Mouse (Mus musculus): Measurements from ENCODE around the gene Top2a.
A peak's percentile ranks its signal among the peaks of the same experiment; 100 is the strongest.
"Not testable (repeated sequence)": the region's sequence is repeated elsewhere in the genome, so short reads cannot be mapped to it uniquely, and the experiment has no call there.

Top2a gene

GRCm38 (mm10) chr11:99040346-99040974 is 16.5 kb upstream of the Top2a start:
- DNase-seq (ENCODE audit: low spot score), result no peak

GRCm38 (mm10) chr11:99039782-99040181 is 15.8 kb upstream of the Top2a start:
- peak; percentile 70 for DNase-seq (ENCODE audit: low spot score)

- DNase-seq (ENCODE audit: low spot score), result no peak
Observed at GRCm38 (mm10) chr11:99036254-99036653, 12.3 kb upstream of the Top2a start.

- no peak for DNase-seq (ENCODE audit: low spot score)
Observed at GRCm38 (mm10) chr11:99035350-99035749, 11.4 kb upstream of the Top2a start.

- DNase-seq (ENCODE audit: low spot score), result no peak
Observed at GRCm38 (mm10) chr11:99026899-99027440, 3.0 kb upstream of the Top2a start.

- DNase-seq (ENCODE audit: low spot score), result no peak
Observed at GRCm38 (mm10) chr11:99025878-99026277, 1.9 kb upstream of the Top2a start.

DNA sequence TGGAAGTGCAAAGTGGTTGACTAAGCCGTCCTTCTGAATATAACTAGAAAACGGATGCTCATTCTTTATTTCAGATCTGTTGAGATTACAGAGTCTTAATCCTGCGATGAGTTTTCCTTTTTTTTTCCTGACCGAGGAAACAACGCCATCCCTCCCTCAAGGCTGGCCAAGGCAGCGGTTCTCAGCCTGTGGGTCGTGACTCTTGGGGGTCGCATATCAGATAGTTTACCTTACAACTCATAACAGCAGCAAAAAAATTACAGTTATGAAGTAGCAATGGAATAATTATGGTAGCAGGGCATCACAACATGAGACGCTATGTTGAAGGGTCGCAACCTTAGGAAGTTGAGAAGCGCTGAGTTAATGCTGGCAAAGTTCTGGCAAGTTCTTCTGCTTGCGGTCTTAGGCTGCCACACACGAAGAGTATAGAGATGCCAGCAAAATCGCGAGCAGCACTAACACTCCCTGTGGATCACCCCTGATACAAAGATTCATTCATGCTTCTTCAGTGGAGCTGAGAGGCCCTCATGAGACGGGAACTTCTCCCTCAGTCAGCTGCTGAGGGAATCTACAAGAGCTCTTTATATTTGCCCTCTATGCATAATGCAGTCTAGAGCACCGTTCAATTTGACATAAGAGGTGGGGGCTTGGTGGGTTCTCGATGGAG is 612 bp upstream of the Top2a start:
- no peak for DNase-seq (ENCODE audit: low spot score)

- no peak for DNase-seq (ENCODE audit: low spot score)
Observed at GRCm38 (mm10) chr11:99023094-99023493, 895 bp downstream of the Top2a start.

- DNase-seq (ENCODE audit: low spot score), result no peak
Observed at GRCm38 (mm10) chr11:99022384-99022933, 1.5 kb downstream of the Top2a start.

DNA sequence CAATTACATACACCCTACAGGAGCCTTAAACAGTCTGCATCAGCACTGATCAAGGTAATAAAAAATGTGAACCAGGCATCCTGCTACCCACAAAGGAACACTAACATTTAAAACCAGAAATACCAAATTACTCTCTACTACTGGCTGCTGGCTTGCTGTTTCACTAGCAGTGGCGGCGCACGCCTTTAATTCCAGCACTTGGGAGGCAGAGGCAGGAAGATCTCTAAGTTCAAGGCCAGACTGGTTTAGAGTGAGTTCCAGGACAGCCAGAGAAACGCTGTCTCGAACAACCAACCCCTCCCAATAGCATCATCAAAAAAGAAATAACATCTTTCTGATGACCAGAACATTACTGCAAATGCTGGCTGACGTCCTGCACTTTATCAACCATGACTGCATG is 4.1 kb downstream of the Top2a start:
- no peak for DNase-seq (ENCODE audit: low spot score)

GRCm38 (mm10) chr11:99013856-99014255 is 10.1 kb downstream of the Top2a start:
- no peak for DNase-seq (ENCODE audit: low spot score)

DNA sequence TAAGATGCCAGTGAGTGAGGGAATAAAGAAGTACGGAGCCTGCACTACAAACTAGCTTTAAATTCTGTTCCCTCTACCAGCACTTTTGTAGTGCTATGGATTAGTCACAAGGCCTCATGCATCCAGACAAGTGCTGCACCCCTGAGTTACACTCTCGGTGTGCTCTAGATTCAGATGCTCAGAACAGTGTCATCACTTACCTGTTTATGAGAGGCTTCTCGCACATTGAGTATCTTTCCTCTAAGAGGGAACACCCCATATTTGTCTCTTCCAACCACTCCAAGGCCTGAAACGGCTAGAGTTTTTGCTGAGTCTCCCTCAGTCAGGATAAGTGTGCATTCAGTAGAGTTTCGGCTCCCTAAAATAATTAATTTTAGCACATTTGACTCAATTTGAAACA is 13.3 kb downstream of the Top2a start:
- no peak for DNase-seq (ENCODE audit: low spot score)

- DNase-seq (ENCODE audit: low spot score), result no peak
Observed at GRCm38 (mm10) chr11:99010124-99010523, 13.9 kb downstream of the Top2a start.

DNA sequence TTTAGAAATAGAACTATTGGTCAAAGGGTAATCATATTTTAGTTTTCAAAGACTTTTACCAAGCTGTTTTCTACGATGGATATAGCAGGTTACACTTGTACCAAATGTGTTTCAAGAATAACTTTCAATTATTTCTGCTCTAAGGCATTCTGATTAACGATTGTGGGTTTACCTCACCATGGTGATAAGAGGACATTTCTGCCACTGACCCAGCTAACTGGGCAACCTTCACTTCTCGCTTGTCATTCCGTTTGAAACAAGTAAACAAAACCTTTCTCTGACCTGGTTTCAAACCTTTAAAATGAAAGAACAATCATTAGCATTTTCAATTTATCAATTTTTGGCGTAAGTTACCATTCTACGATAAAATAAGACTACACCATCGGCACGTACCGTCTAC is 17.2 kb downstream of the Top2a start:
- DNase-seq (ENCODE audit: low spot score), result no peak

DNA sequence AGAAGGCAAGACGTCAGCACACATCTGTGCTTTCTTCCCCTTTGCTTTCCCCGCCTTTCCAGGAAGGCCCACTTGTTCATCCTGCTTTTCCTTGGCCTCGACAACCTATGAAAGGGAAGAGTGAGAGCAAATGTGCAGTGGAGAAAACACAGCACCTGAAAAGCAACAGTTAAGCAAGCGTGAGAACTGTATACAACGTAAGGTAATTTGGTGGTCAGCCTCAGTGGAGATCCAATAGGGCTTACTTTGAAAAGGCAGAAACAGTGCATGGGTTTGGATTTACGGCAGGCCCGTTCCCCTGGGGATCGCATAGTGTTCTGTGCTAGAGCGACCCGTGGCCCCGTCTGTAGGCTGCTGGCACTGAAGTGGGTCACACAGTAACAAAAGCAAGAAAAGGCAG is 24.7 kb downstream of the Top2a start:
- no peak for DNase-seq (ENCODE audit: low spot score)

DNA sequence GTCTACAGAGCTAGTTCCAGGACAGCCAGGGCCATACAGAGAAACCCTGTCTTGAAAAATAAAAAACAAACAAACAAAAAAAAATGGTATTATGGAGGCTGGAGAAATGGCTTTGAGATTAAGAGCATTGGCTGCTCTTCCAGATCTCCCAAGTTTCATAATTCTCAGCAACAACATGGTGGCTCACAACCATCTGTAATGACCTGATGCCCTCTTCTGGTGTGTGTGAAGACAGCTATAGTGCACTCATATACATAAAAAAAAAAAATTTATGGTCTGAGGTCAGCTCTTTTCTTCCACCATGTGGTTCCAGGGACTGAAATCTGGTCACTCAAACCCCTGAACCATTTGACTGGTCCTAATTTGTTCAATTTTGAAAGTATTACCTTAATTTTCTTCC is 25.2 kb downstream of the Top2a start:
- no peak for DNase-seq (ENCODE audit: low spot score)

GRCm38 (mm10) chr11:98997659-98998058 is 26.3 kb downstream of the Top2a start:
- DNase-seq (ENCODE audit: low spot score), result no peak

- DNase-seq (ENCODE audit: low spot score), result no peak
Observed at GRCm38 (mm10) chr11:98995987-98996386, 28.0 kb downstream of the Top2a start.

GRCm38 (mm10) chr11:98990866-98991265 is 33.1 kb downstream of the Top2a start:
- no peak for DNase-seq (ENCODE audit: low spot score)

GRCm38 (mm10) chr11:98988260-98988659 is 35.7 kb downstream of the Top2a start:
- DNase-seq (ENCODE audit: low spot score), result not testable (repeated sequence)

DNA sequence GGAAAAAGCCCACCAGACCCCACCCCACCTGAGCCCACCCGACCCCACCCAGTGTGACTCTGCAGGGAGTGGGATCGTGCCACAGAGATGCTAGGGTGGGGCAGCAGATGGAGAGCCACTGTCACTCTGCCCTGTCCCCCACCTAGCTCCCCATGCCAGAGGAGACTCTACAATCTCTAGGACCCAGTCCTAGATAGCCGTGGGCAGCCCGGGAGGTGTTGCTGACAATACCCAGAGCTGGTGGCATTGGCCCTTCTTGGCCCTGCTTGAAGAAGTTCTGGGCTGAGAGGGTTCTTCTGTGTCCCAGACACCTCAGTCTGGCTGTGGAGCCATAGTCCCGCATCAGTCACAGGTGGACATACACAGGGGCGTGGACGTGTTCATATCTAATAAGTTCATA is 38.4 kb downstream of the Top2a start:
- no peak for DNase-seq (ENCODE audit: low spot score)

GRCm38 (mm10) chr11:98983551-98983950 is 40.4 kb downstream of the Top2a start:
- no peak for DNase-seq (ENCODE audit: low spot score)

DNA sequence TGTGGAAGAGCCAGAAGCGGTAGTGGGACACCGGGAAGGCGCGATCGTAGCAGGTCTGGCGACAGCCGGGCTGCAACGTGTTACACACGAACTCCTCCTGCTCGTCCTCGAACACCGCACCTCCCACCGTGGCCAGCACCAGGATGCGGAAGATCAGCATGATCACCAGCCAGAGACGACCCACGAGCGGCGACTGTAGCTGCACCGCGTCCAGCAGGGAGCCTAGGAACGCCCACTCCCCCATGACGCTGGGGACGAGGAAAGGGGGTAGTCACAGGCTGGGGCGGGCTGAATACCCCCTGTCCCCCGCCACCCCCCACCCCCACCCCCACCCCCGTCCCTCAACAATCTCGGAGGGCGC is 41.2 kb downstream of the Top2a start, which contains the start of gene Gjd3:
Gene Gjd3 (minus strand): TSS at position 244 of the 361 bp plus-strand sequence.
- no peak for DNase-seq (ENCODE audit: low spot score)
